Mouse (Mus musculus) spleen, adult 10 weeks (tissue): ENCODE data around the gene Ptx3. TPM values are rescaled to one million over a fixed set of nuclear protein-coding genes. Genes with fewer than 3 reads are reported as not detected.

Experiments
- polyA plus RNA-seq: library from polyadenylated mRNA; stranded (reverse); fragments of 350-450 nt; fragmentation: Illumina TruSeq; extraction: RNeasy Lipid Tissue Mini Kit (QIAGEN cat#74804); gene quantifications from one replicate; pipeline ENCODE4 v1.2.3, GENCODE M21; 2015; ENCODE audit warnings: low replicate concordance; ENCODE audit not compliant: insufficient read depth

The Ptx3 gene
- polyA plus RNA-seq: not detected

DNA sequence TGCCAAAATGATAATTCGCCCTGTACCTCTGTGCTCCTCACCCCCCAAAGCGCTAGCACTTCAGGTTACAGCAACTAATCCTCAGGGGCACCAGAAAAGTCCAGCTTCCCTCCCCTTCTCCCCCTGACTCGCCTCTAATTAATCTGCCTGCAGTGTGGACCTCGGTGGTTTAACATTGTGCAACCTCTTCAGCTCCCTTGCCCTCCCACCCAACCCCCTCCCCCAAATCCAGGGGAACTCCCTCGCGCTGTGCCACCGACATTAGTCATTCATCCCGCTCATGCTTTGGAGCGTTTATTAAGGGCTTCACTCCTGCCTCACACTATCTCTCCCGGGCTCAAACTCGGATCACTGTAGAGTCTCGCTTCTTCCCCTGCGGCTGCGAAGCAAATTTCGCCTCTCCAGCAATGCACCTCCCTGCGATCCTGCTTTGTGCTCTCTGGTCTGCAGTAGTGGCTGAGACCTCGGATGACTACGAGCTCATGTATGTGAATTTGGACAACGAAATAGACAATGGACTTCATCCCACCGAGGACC, at the start of gene Ptx3:
TSS of gene Ptx3 (plus strand) at position 256 of the 537 bp plus-strand sequence.

Other genes with a start within 250 kb of the Ptx3 start
- not detected for gene Veph1, start 76.9 kb downstream of the Ptx3 start, polyA plus RNA-seq